Mouse (Mus musculus): ENCODE measurements at regions not wholly inside any gene's neighbourhood (a gene's known extent, or its start where the extent isn't known, plus 50 kb on each side); places are given as distances from the start of the nearest gene placed in this dataset.

GRCm38 (mm10) chr15:67943046-67943445 lies 1442.3 kb upstream of the Lrrc6 start:
- TF ChIP-seq E2F4 (IDR thresholded peaks at IDR 0.05; ENCODE audit: insufficient replicate concordance, low read depth, low read length): no peak
- TF ChIP-seq CHD2 (IDR thresholded peaks at IDR 0.05; ENCODE audit: low read length): no peak
- no peak for TF ChIP-seq CHD1 (IDR thresholded peaks at IDR 0.05; ENCODE audit: low read depth, low read length)
- no peak for TF ChIP-seq PAX5 (IDR thresholded peaks at IDR 0.05; ENCODE audit: low read length)

All from CH12.LX (cell line).